Mouse (Mus musculus) bone marrow, adult 2 months (tissue): ENCODE data around the gene Gtf2i. TPM values are rescaled to one million over a fixed set of nuclear protein-coding genes. Genes with fewer than 3 reads are reported as not detected.

Experiments
- H3K27ac ChIP-seq: fragments of 200-500 bp; 2 replicates; pipeline ENCODE4 v1.5.1; 2012; ENCODE audit warnings: low read depth, mild to moderate bottlenecking, control low read depth, inconsistent platforms, low read length; ENCODE audit not compliant: control insufficient read depth, poor library complexity, insufficient read depth
- H3K4me1 ChIP-seq: fragments of 200-500 bp; 2 replicates; pipeline ENCODE4 v1.6.1; 2011; ENCODE audit warnings: low read length; ENCODE audit not compliant: control insufficient read depth, insufficient read depth
- H3K4me3 ChIP-seq: fragments of 200-500 bp; replicated peaks from 2 replicates; pipeline ENCODE3; 2011; ENCODE audit warnings: mild to moderate bottlenecking, low read depth, low read length, control low read depth; ENCODE audit not compliant: control insufficient read depth
- CTCF ChIP-seq: fragments of 200-500 bp; IDR thresholded peaks from 2 replicates; pipeline ENCODE4 v1.5.1; 2011; ENCODE audit warnings: low read length, control low read depth; ENCODE audit not compliant: control insufficient read depth, insufficient read depth
- POLR2A ChIP-seq: fragments of 200-500 bp; IDR thresholded peaks from 2 replicates; pipeline ENCODE4 v1.6.1; 2011; ENCODE audit warnings: low read depth, mild to moderate bottlenecking, control low read depth, low read length, borderline replicate concordance; ENCODE audit not compliant: control insufficient read depth
- WGBS: fragments of 180-500 bp; shearing (Covaris S2); methylation state at CpG from one replicate; pipeline ENCODE4 v1.1.7; 2018; 5-methylcytosine and 5-hydroxymethylcytosine counted together
- polyA plus RNA-seq: library from polyadenylated mRNA; stranded (reverse); fragments of >200 nt; gene quantifications from 2 replicates; pipeline ENCODE4 v1.2.4, GENCODE M21; 2011; ENCODE audit warnings: low replicate concordance; ENCODE audit not compliant: missing spikeins, insufficient read depth, insufficient read length

The Gtf2i gene
- polyA plus RNA-seq, 1 experiment = 41.4 TPM

DNA sequence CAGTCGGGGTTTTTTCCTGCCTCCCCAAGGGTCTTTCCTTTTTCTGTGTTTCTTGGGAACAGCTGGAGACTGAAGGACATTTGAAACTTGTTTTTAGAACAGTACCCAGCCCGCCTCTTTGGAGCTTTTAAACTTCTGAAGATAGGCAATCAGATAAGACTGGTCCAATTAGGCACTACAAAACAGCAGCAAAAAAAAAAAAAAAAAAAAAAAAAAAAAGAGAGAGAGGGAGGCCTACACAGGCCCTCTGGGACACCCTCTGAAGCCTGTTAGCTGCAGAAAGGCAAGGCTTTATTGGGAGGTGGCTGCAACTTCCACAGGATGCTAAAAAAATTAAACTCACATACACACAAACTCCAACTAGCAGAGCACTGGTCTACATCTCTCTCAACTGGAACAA lies 48.7 kb downstream of the Gtf2i start:
- TF ChIP-seq POLR2A = no peak
- no peak for TF ChIP-seq CTCF
- WGBS = 76% methylated on average over 2 of the region's 2 CpGs
- no peak overlapping the region for H3K4me3 ChIP-seq
- no peaks in the 10 kb centered on the region; the same call in 1 of the 2 replicates for H3K4me1 ChIP-seq
- H3K27ac ChIP-seq = no peak overlapping the region

DNA sequence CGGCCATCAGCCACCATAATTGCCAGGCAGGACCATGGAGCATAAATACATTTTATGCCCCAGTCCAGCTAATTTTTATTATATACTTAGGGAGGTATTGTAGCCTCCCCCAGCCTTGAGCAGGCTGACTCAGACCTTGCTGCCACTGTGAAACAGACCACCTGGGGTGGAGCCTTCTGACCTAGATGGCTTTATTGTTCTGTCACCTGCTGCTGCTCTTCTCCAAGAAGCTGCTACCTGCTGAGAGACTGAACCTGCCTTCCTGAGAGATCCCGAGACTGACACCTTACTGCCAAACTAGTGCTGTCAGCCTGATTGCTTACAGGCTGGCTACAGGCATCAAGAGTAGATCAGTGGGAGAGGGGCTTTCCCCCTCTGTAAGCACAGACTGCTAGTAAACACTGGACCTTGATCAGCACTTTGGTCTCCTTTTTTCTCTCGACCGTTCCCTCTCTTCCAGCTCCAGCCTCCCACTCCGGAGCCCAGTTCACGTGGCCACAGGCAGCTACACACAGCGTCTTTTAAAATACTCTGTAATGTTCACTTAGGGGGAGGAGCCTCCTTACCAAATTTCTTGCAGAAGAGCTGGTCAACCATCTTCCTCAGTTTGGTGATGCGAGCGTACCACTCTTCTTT lies 54.4 kb downstream of the Gtf2i start:
- WGBS = 86% methylated on average over 9 of the region's 9 CpGs
- TF ChIP-seq POLR2A (no peak), CTCF (no peak)
- peaks cover 4% of the 10 kb centered on the region; the same call in 1 of the 2 replicates for H3K4me1 ChIP-seq
- H3K27ac ChIP-seq = no peak overlapping the region
- H3K4me3 ChIP-seq = no peak overlapping the region

GRCm38 (mm10) chr5:134258934-134259333 lies 55.6 kb downstream of the Gtf2i start:
- WGBS = 84% methylated on average over 2 of the region's 2 CpGs
- Histone ChIP-seq H3K4me3 (no peak overlapping the region), H3K27ac (no peak overlapping the region; the same call in 1 of the 2 replicates), H3K4me1 (peaks cover 4% of the 10 kb centered on the region; the same call in 1 of the 2 replicates)
- TF ChIP-seq CTCF (no peak), POLR2A (no peak)

DNA sequence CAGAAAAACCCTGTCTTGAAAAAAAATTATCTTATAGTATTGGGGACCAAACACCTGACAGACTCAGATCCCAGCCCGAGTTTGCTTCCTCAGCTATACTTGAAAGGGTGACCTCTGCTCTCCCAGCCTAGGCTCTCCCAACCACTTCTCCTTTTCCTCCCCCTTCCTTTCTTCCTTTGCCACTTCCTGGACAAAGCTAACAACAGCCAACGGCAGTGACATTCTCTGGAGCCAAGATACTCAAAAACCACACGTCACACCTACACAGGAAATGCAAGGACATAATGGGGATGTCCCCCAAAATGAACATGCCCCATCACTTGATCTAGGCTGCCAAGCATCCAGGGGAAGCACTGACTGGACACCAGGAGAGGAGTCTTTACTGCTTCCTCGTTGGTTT lies 56.2 kb downstream of the Gtf2i start:
- peak overlapping the region; percentile 19; the same call in 1 of the 2 replicates for H3K27ac ChIP-seq
- TF ChIP-seq POLR2A (no peak), CTCF (no peak)
- WGBS = 6% methylated on average over 4 of the region's 4 CpGs
- H3K4me3 ChIP-seq = no peak overlapping the region
- H3K4me1 ChIP-seq = peaks cover 4% of the 10 kb centered on the region; the same call in 1 of the 2 replicates

DNA sequence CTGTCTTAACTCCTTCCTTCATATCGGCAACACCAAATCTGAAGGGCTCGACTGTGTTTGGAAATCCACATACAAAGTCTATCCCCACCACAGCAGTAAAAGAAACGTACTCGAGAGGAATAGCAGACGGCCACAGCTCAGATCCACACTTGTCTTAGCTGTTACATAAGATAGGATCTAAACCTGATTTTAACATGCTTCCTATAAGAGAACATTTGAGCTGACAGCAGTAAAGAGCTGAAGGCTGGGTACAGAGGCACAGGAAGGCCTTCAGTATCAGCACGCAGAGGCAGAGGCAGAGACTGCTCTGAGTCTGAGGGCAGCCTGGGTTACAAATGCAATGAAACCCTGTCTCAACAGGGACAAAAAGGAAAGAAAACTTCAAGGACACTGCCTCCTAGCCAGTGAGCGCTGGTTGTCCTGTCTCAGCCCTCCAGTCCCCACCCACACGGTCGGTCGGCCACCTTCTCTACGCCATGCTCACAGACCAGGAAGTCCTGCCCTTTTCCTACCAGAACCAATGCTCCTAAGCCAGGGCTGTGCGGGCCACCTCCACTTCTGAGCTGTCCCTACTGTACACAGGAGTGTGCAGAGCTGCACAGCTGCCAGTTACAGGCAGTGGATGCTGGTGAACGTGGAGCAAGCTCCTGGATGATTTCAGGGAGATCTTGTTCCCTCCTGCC lies 57.1 kb downstream of the Gtf2i start:
- 46% methylated on average over 13 of the region's 13 CpGs for WGBS
- no peak for TF ChIP-seq CTCF
- TF ChIP-seq POLR2A = no peak
- Histone ChIP-seq H3K27ac (peak overlapping the region; percentile 18), H3K4me1 (peaks cover 4% of the 10 kb centered on the region; the same call in 1 of the 2 replicates), H3K4me3 (no peak overlapping the region)

- 91% methylated on average over 10 of the region's 10 CpGs for WGBS
- peaks cover 4% of the 10 kb centered on the region; the same call in 1 of the 2 replicates for H3K4me1 ChIP-seq
- no peak overlapping the region for H3K27ac ChIP-seq
- no peak for TF ChIP-seq POLR2A
- TF ChIP-seq CTCF = no peak
- no peak overlapping the region for H3K4me3 ChIP-seq
Measured at GRCm38 (mm10) chr5:134255294-134255693, 59.3 kb downstream of the Gtf2i start.

- Histone ChIP-seq H3K4me3 (no peak overlapping the region), H3K4me1 (peaks cover 4% of the 10 kb centered on the region; the same call in 1 of the 2 replicates), H3K27ac (no peak overlapping the region)
- TF ChIP-seq POLR2A (no peak), CTCF (peak; percentile 58)
- WGBS = 60% methylated on average over 3 of the region's 3 CpGs
Measured at GRCm38 (mm10) chr5:134253806-134254205, 60.8 kb downstream of the Gtf2i start.

GRCm38 (mm10) chr5:134251083-134251482 lies 63.5 kb downstream of the Gtf2i start:
- 90% methylated on average over 4 of the region's 4 CpGs for WGBS
- Histone ChIP-seq H3K4me1 (no peaks in the 10 kb centered on the region; the same call in 1 of the 2 replicates), H3K4me3 (no peak overlapping the region), H3K27ac (no peak overlapping the region)
- TF ChIP-seq CTCF = no peak
- TF ChIP-seq POLR2A = no peak
